In the genomic region with DNA sequence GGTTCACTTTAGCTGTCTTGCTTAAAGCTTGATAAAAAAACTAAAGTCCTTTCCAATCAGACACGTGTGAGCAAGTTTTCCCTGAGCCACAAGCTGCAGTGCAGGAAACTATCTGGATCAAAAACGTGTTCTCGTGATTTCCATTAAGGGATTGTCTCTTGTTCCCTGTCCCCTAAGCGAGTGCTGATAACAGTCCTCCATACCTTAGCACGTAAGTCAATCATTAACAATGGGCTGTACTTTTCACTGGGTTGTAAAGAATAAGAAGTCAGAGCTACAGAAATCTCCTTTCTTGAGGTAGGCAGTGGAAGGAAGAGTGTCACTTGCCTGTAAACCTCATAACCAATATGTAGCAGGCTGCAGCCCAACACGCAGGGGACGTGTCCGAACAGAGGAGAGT, we compare ENCODE assay signal across 18 mouse cellular contexts. TPM values are rescaled to one million over a fixed set of nuclear protein-coding genes. Genes with fewer than 3 reads are reported as not detected.
A peak's percentile ranks its signal among the peaks of the same experiment; 100 is the strongest.
DNase-seq lines count a peak whose midpoint lies in the region; ATAC-seq and TF ChIP-seq lines count a peak whose summit lies in the region.
"Had no signal": no experiment of that assay in that cellular context is flagged by ENCODE, and none has a peak within 500 bp of the region (broad histone marks: within the 10 kb centered on the region; RNA-seq: fewer than 3 reads in every experiment).

No protein-coding gene starts in this region.

- no peak for DNase-seq in intestine, embryonic 14.5 days (ENCODE audit: low spot score)
- no peak for DNase-seq in stomach, postnatal 0 days (ENCODE audit: low spot score)
- no peak for DNase-seq in layer of hippocampus, adult 18-20 months (ENCODE audit: low spot score in 2 of 2)
- DNase-seq: adrenal gland, adult 2 months; adrenal gland, postnatal 25 days; cerebellum, adult 18-20 months; cerebellum, adult 9-11 months; cerebellum, postnatal 36 days; gastrocnemius, postnatal 36 days; heart, adult 11 months; heart, postnatal 36 days had no signal

- H3K27ac ChIP-seq in intestine, embryonic 14.5 days (ENCODE audit: low read depth) = no peak overlapping the region
- peak overlapping the region; percentile 33; the same call in 1 of the 2 replicates for H3K27ac ChIP-seq in intestine, embryonic 15.5 days
- H3K27ac ChIP-seq in small intestine, adult 2 months (ENCODE audit: insufficient read depth, low read depth, low read length) = peak overlapping the region; percentile 91
- no peak overlapping the region for H3K27ac ChIP-seq in stomach, postnatal 0 days (replicated peaks)
- H3K27ac ChIP-seq: embryonic facial prominence, embryonic 13.5 days; forebrain, embryonic 12.5 days; heart, embryonic 13.5 days had no signal

- TF ChIP-seq EP300 in stomach, postnatal 0 days (optimal IDR thresholded peaks at IDR 0.05) = no peak

- no peaks in the 10 kb centered on the region for H3K9me3 ChIP-seq in intestine, embryonic 14.5 days (ENCODE audit: control insufficient read depth, low read length)
- no peaks in the 10 kb centered on the region for H3K9me3 ChIP-seq in intestine, embryonic 15.5 days
- no peaks in the 10 kb centered on the region for H3K9me3 ChIP-seq in stomach, postnatal 0 days (ENCODE audit: control insufficient read depth, low read length)
- H3K9me3 ChIP-seq: embryonic facial prominence, embryonic 13.5 days; forebrain, embryonic 12.5 days; heart, embryonic 13.5 days had no signal

- no peak; the same call in 1 of the 2 replicates for TF ChIP-seq POLR2A in small intestine, adult 2 months (IDR thresholded peaks at IDR 0.05; ENCODE audit: low read depth, low read length)

- peak; percentile 90 for ATAC-seq in intestine, embryonic 14.5 days (replicated peaks; ENCODE audit: low FRiP score, low TSS enrichment, low read depth)
- peak; percentile 96 for ATAC-seq in intestine, embryonic 15.5 days
- ATAC-seq in stomach, postnatal 0 days (ENCODE audit: low FRiP score, low TSS enrichment) = peak; percentile 65
- no peak for ATAC-seq in frontal cortex, adult (ENCODE audit: low TSS enrichment)
- ATAC-seq: forebrain, embryonic 16.5 days had no signal

- no peak overlapping the region for H3K9ac ChIP-seq in intestine, embryonic 14.5 days (ENCODE audit: low read length)
- H3K9ac ChIP-seq in intestine, embryonic 15.5 days = no peak overlapping the region
- no peak overlapping the region for H3K9ac ChIP-seq in stomach, postnatal 0 days (ENCODE audit: low read length)
- H3K9ac ChIP-seq: embryonic facial prominence, embryonic 13.5 days; forebrain, embryonic 12.5 days; heart, embryonic 13.5 days had no signal

- H3K27me3 ChIP-seq in intestine, embryonic 14.5 days (replicated peaks; ENCODE audit: control insufficient read depth, insufficient read depth, low read length) = no peaks in the 10 kb centered on the region
- H3K27me3 ChIP-seq in intestine, embryonic 15.5 days (replicated peaks) = no peaks in the 10 kb centered on the region
- H3K27me3 ChIP-seq in small intestine, adult 2 months (ENCODE audit: control insufficient read depth, insufficient read depth, low read length) = no peaks in the 10 kb centered on the region
- H3K27me3 ChIP-seq in stomach, postnatal 0 days (ENCODE audit: control insufficient read depth, insufficient read depth, low read length) = no peaks in the 10 kb centered on the region
- H3K27me3 ChIP-seq: embryonic facial prominence, embryonic 13.5 days; forebrain, embryonic 12.5 days; heart, embryonic 13.5 days had no signal

- no peaks in the 10 kb centered on the region for H3K36me3 ChIP-seq in intestine, embryonic 14.5 days (ENCODE audit: control insufficient read depth, insufficient read depth, low read length)
- H3K36me3 ChIP-seq in intestine, embryonic 15.5 days = no peaks in the 10 kb centered on the region
- no peaks in the 10 kb centered on the region for H3K36me3 ChIP-seq in small intestine, adult 2 months (ENCODE audit: control insufficient read depth, insufficient read depth, low read length)
- no peaks in the 10 kb centered on the region for H3K36me3 ChIP-seq in stomach, postnatal 0 days (ENCODE audit: control insufficient read depth, insufficient read depth, low read length)
- H3K36me3 ChIP-seq: embryonic facial prominence, embryonic 13.5 days; forebrain, embryonic 12.5 days; heart, embryonic 13.5 days had no signal

- WGBS in intestine, embryonic 14.5 days = 71% methylated on average over 8 of the region's 8 CpGs
- WGBS in intestine, embryonic 15.5 days = 59% methylated on average over 8 of the region's 8 CpGs
- 31% methylated on average over 8 of the region's 8 CpGs for WGBS in small intestine, adult 2 months
- 54% methylated on average over 8 of the region's 8 CpGs for WGBS in stomach, postnatal 0 days

- no peak overlapping the region; the same call in 1 of the 2 replicates for H3K4me2 ChIP-seq in intestine, embryonic 14.5 days (ENCODE audit: low read length)
- peak overlapping the region; percentile 22; the same call in 1 of the 2 replicates for H3K4me2 ChIP-seq in intestine, embryonic 15.5 days (replicated peaks)
- H3K4me2 ChIP-seq in stomach, postnatal 0 days (replicated peaks; ENCODE audit: low read depth) = no peak overlapping the region
- H3K4me2 ChIP-seq: embryonic facial prominence, embryonic 13.5 days; forebrain, embryonic 12.5 days; heart, embryonic 13.5 days had no signal

- no peaks in the 10 kb centered on the region for H3K4me1 ChIP-seq in intestine, embryonic 14.5 days (replicated peaks; ENCODE audit: control insufficient read depth, insufficient read depth, low read length)
- H3K4me1 ChIP-seq in intestine, embryonic 15.5 days (replicated peaks) = no peaks in the 10 kb centered on the region
- H3K4me1 ChIP-seq in small intestine, adult 2 months (ENCODE audit: control insufficient read depth, insufficient read depth, insufficient read length, low read length) = peaks cover 20% of the 10 kb centered on the region
- no peaks in the 10 kb centered on the region for H3K4me1 ChIP-seq in stomach, postnatal 0 days (replicated peaks; ENCODE audit: control insufficient read depth, insufficient read depth)
- H3K4me1 ChIP-seq: embryonic facial prominence, embryonic 13.5 days; forebrain, embryonic 12.5 days had no signal

- no peak overlapping the region for H3K4me3 ChIP-seq in intestine, embryonic 14.5 days (ENCODE audit: low read depth, low read length)
- H3K4me3 ChIP-seq in intestine, embryonic 15.5 days (replicated peaks) = peak overlapping the region; percentile 19; the same call in 1 of the 2 replicates
- peak overlapping the region; percentile 54; the same call in 1 of the 2 replicates for H3K4me3 ChIP-seq in small intestine, adult 2 months (ENCODE audit: low read depth, low read length)
- H3K4me3 ChIP-seq in stomach, postnatal 0 days (ENCODE audit: low read depth, low read length) = no peak overlapping the region
- H3K4me3 ChIP-seq: embryonic facial prominence, embryonic 13.5 days; forebrain, embryonic 12.5 days; heart, embryonic 13.5 days had no signal

- TF ChIP-seq CTCF in small intestine, adult 2 months (IDR thresholded peaks at IDR 0.05; ENCODE audit: extremely low read depth, insufficient read length, insufficient replicate concordance, low read depth, low read length) = no peak
- TF ChIP-seq CTCF in stomach, postnatal 0 days (IDR thresholded peaks at IDR 0.05; ENCODE audit: low read depth) = no peak

RNA-seq across cellular contexts. Expression of a gene that starts 38.7 kb away (rescaled TPM):
- polyA plus RNA-seq in intestine, embryonic 14.5 days (2014; fragmentation: Nextera tagmentation; extraction: Ambion mirVana) = 9.9 and 10.7 TPM in 2 replicates
- polyA plus RNA-seq in intestine, embryonic 15.5 days (2015; fragmentation: Nextera tagmentation; extraction: Ambion mirVana) = 31.4 and 34.8 TPM in 2 replicates
- polyA plus RNA-seq in small intestine, adult 2 months (2012; rRNA removed) = 14.1 and 44.0 TPM in 2 replicates
- polyA plus RNA-seq in stomach, postnatal 0 days (2015; fragmentation: Nextera tagmentation; extraction: Ambion mirVana) = 2.5 and 3.7 TPM in 2 replicates
- total RNA-seq in layer of hippocampus, adult 18-20 months (2021) = 1 to 10 TPM; 2.7 to 6.2 TPM

Comparison
In these comparisons a context has a peak if more than half of its experiments do, and no peak if none do; other contexts are left out.
1. H3K27ac ChIP-seq: peak in intestine, embryonic 15.5 days (single experiment) and small intestine, adult 2 months (single experiment); none in intestine, embryonic 14.5 days (single experiment) and stomach, postnatal 0 days (single experiment).
2. H3K4me3 ChIP-seq: peak in intestine, embryonic 15.5 days (single experiment) and small intestine, adult 2 months (single experiment); none in intestine, embryonic 14.5 days (single experiment) and stomach, postnatal 0 days (single experiment).